Mouse (Mus musculus) embryonic fibroblast, embryonic 13.5 days (primary cell): Measurements from ENCODE around the gene Prl2c5.
"Not testable (repeated sequence)": the region's sequence is repeated elsewhere in the genome, so short reads cannot be mapped to it uniquely, and the experiment has no call there.

Experiments used
- CTCF ChIP-seq: IDR thresholded peaks from 2 replicates; pipeline ENCODE4 v1.5.1; 2011; ENCODE audit warnings: mild to moderate bottlenecking, control low read depth, low read length, moderate library complexity, borderline replicate concordance; ENCODE audit not compliant: insufficient read depth
- POLR2A ChIP-seq: IDR thresholded peaks from 2 replicates; pipeline ENCODE4 v1.6.1; 2011; ENCODE audit warnings: low read depth, mild to moderate bottlenecking, control low read depth, low read length, moderate library complexity

GRCm38 (mm10) chr13:13162777-13163485 lies 19.6 kb upstream of the Prl2c5 start:
- not testable (repeated sequence) for TF ChIP-seq CTCF, POLR2A
